Mouse (Mus musculus) lung, adult 2 months (tissue): ENCODE data around the gene Kdsr. TPM values are rescaled to one million over a fixed set of nuclear protein-coding genes. Genes with fewer than 3 reads are reported as not detected.

Experiments used
- DNase-seq: peaks from one replicate; pipeline ENCODE4 v3.0.0; 2022
- H3K4me1 ChIP-seq: fragments of 200-500 bp; 2 replicates; pipeline ENCODE4 v1.6.1; 2011; ENCODE audit warnings: low read length; ENCODE audit not compliant: control insufficient read depth, insufficient read depth
- H3K4me3 ChIP-seq: fragments of 200-500 bp; replicated peaks from 2 replicates; pipeline ENCODE3; 2011; ENCODE audit warnings: low read depth, mild to moderate bottlenecking, control low read depth, low read length; ENCODE audit errors: extremely low read depth
- CTCF ChIP-seq: fragments of 200-500 bp; IDR thresholded peaks from 2 replicates; pipeline ENCODE4 v1.5.1; 2011; ENCODE audit warnings: mild to moderate bottlenecking, low read length, control low read depth; ENCODE audit not compliant: insufficient read depth
- POLR2A ChIP-seq: fragments of 200-500 bp; IDR thresholded peaks from 2 replicates; pipeline ENCODE4 v1.6.1; 2011; ENCODE audit warnings: low read depth, mild to moderate bottlenecking, control low read depth, low read length, borderline replicate concordance; ENCODE audit errors: extremely low read depth
- WGBS: fragments of 180-500 bp; shearing (Covaris S2); methylation state at CpG from one replicate; pipeline ENCODE4 v1.1.7; 2018; 5-methylcytosine and 5-hydroxymethylcytosine counted together
- polyA plus RNA-seq: library from polyadenylated mRNA; depleted of rRNA; stranded (reverse); fragments of >200 nt; gene quantifications from 2 replicates; pipeline ENCODE4 v1.2.3, GENCODE M21; 2012

The Kdsr gene
- polyA plus RNA-seq, 1 experiment: 10.0 TPM

DNA sequence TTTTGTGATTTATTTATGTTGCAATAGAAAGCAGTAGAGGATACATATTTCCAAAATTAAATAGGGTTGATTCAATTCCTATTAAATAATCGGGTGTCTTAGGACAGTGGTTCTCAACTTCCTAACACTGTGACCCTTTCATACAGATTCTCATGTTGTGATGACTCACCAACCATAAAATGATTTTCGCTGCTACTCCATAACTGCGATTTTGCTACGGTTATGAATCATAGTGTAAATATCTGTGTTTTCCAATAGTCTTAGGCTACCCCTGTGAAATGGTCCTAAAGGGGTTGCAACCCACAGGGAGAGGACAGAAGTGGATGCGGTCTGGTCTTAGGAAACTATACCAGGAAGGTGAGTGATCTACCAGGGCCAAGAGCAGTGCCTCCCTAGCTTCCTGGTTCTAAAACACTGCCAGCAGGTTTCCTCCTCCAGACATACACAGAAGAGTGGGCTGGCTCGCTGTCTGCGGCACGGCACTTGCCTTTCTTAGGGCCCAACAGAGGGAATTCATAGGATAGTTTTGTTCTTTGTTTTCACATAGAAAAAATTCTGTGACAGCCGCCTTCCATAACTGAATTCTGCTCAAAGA lies 58.9 kb downstream of the Kdsr start:
- no peaks in the 10 kb centered on the region; the same call in 1 of the 2 replicates for H3K4me1 ChIP-seq
- TF ChIP-seq POLR2A (no peak), CTCF (no peak)
- no peak overlapping the region for H3K4me3 ChIP-seq
- 83% methylated on average over 9 of the region's 9 CpGs for whole genome bisulfite sequencing
- DNase-seq: no peak

DNA sequence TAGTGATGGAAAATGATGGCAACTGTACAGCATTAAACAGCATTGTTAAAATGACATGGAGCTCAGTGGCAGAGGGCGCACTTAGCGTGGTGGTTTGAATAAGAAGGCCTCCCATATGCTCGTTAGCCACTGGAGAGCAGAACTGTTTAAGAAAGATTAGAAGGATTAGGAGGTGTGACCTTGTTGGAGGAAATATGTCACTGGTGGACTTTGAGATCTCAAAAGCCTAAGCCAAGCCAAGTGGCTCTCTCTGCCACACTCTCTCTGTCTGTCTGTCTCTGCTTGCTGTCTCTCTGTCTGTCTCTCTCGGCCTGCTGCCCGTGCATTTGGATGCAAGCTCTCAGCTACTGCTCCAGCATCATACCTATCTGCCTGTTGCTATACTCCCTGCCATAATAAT lies 63.1 kb downstream of the Kdsr start:
- DNase-seq: no peak
- Histone ChIP-seq H3K4me1 (peaks cover 6% of the 10 kb centered on the region), H3K4me3 (no peak overlapping the region)
- WGBS: 89% methylated on average over 5 of the region's 5 CpGs
- no peak for TF ChIP-seq CTCF
- no peak for TF ChIP-seq POLR2A

DNA sequence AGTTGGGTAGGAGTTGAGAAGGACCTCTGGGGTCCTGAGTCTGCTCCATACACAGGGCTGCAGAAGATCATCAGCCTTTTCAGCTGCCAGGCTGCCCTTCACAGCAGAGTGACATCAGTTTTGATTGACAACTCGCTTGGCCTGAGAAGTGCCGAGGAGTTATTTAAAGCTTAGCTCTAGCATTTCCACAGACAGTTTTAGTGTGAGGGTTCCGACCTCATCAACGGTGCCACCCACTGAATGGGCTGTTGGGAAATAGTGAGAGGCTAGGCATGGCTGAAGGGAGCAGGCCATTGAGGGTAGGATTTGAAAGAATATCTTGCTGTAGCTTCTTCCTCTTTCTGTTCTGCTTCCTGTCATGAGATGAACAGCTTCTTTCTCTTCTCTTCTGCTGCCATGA lies 63.9 kb downstream of the Kdsr start:
- no peak for TF ChIP-seq POLR2A
- TF ChIP-seq CTCF: no peak
- no peak for DNase-seq
- no peak overlapping the region for H3K4me3 ChIP-seq
- WGBS: 77% methylated on average over 4 of the region's 4 CpGs
- H3K4me1 ChIP-seq: peaks cover 6% of the 10 kb centered on the region

DNA sequence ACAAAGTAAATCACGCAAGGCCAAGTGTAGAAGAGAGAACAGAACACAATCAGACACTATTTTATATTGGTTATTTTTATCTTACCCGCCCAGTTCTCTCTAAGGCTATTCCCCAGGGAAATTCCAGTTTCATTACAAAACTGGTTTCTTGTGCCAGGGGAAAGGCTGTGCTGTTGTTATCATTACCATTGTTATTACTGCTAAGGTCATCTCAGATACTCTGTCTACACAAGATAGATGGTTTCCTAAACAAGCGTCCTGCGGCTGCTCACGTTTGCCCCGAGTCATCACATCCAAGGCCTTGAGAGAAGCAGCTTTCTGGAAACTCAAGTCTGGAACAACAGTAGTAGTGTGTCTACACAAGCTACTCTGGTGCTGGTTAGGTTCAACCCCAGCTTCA lies 65.2 kb downstream of the Kdsr start:
- TF ChIP-seq CTCF: no peak
- no peak for TF ChIP-seq POLR2A
- WGBS: 41% methylated on average over 6 of the region's 6 CpGs
- peaks cover 6% of the 10 kb centered on the region for H3K4me1 ChIP-seq
- H3K4me3 ChIP-seq: no peak overlapping the region
- DNase-seq: no peak

DNA sequence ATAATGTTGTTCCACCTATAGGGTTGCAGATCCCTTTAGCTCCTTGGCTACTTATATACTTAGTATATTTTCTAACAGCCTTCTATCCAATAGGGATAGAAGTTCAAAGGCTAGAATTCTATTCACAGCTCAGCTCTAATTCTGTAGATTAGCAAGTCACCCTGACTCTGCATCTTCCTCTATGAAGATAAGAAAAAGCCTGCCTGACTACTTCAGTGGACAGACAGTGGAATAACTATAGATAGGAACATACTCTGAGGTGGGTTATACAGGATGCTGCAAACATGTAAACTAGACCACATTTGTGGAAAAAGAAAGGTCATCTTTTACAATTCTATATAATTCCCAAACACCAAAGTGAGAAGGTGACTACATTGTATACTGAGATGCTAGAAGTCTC lies 66.9 kb downstream of the Kdsr start:
- Histone ChIP-seq H3K4me3 (no peak overlapping the region), H3K4me1 (peaks cover 8% of the 10 kb centered on the region)
- DNase-seq: no peak
- TF ChIP-seq CTCF (no peak), POLR2A (no peak)

GRCm38 (mm10) chr1:106690887-106691286 lies 68.6 kb downstream of the Kdsr start:
- H3K4me3 ChIP-seq: no peak overlapping the region
- no peak for DNase-seq
- H3K4me1 ChIP-seq: peaks cover 8% of the 10 kb centered on the region
- WGBS: 73% methylated on average over 6 of the region's 6 CpGs
- TF ChIP-seq POLR2A: no peak
- TF ChIP-seq CTCF: no peak

DNA sequence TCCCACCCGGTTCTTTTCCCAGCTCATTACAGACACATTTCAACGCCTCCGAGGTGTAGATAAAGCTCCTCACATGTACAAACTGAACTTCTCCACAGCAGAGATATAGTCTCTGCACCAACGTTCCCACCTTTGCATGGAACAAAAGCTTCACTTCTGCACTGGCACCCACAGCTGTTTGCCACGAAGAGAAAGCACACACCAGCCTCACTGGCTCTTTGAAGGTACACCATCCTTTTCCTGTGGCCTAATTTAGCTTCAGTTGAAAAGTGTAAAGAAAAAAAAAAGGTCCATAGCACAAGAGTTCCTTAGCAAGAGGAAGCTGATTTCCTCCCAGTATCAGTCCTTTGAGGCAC lies 71.4 kb downstream of the Kdsr start:
- no peak overlapping the region for H3K4me3 ChIP-seq
- no peak for TF ChIP-seq CTCF
- TF ChIP-seq POLR2A: no peak
- H3K4me1 ChIP-seq: peaks cover 2% of the 10 kb centered on the region; the same call in 1 of the 2 replicates
- WGBS: 42% methylated on average over 5 of the region's 5 CpGs
- no peak for DNase-seq

DNA sequence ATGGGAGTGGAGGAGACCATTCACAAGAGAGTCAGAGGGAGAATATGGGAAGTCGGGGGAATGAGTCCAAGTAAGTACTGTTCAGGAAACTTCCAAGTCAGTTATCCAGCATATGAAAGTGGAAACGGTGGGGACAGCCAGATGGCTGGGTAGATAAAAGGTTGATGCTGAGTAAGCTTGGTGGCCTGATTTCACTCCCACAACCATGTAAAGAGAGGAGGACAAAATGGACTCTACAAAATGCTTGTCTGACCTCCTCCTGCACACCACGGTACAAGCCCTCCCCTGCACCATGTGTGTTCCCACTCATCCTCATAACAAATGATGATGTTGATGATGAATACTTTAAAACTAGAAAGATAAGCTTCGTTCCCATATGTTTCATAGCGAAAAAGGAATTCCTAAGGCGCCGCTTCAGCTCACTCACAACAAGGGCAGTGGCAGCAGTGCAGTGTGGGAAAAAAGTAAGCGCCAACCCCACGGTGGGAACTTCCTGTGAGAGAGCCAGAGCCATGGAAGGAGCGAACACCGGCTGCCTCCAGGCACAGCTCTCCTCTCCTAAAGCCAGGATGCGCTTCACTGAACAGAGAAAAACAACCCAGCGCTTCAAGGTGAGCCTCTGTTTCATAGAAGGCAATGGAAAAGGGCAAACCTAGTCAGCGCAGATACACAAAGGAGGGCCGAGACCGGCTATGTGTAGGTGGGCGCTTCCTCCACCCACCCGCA lies 71.9 kb downstream of the Kdsr start:
- H3K4me3 ChIP-seq: no peak overlapping the region
- DNase-seq: no peak
- peaks cover 2% of the 10 kb centered on the region; the same call in 1 of the 2 replicates for H3K4me1 ChIP-seq
- 69% methylated on average over 18 of the region's 18 CpGs for WGBS
- TF ChIP-seq CTCF (no peak), POLR2A (no peak)

DNA sequence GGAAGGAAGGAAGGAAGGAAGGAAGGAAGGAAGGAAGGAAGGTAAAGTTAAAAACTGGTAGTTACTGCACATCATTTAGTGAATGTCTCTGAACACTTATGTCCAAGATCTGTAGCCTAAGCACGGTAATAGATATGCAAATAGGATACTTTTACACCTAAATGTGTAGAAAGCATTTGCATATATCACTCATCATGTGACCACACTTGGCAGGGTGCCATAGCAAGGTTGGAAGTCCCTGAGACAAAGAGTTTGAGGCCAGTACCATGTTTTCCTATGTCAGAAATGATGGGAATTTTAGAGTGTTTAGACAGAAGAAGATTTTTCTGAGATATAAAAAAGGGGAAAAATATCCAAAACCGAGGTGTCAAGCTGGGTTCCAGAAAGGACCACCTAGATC lies 73.8 kb downstream of the Kdsr start:
- no peak overlapping the region for H3K4me3 ChIP-seq
- DNase-seq: no peak
- no peak for TF ChIP-seq CTCF
- TF ChIP-seq POLR2A: no peak
- WGBS: 71% methylated on average over 2 of the region's 2 CpGs
- H3K4me1 ChIP-seq: peaks cover 2% of the 10 kb centered on the region; the same call in 1 of the 2 replicates

DNA sequence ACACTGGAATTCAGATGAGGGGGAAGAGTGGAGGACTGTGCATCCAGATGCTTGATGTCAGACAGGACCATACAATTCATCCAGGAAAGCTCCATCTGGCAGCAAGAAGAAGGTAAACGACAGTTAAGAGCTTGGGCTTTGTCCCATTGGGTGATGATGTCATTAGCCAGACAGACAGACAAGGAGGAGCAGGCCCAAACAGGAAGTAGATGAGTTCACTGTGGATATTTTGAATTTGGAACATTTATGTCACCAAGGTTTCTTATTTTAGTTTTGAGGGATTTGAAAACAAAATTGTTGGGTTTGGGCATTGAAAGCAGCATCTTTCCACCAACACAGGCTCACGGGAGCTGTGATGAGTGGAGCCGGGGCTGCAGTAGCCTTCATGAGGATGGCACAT lies 75.0 kb downstream of the Kdsr start:
- Histone ChIP-seq H3K4me3 (no peak overlapping the region), H3K4me1 (peaks cover 2% of the 10 kb centered on the region; the same call in 1 of the 2 replicates)
- DNase-seq: no peak
- TF ChIP-seq POLR2A (no peak), CTCF (no peak)
- whole genome bisulfite sequencing: 62% methylated on average over 3 of the region's 3 CpGs
